Mouse (Mus musculus) adrenal gland, postnatal 25 days (tissue): ENCODE measurements around the gene Atcay. TPM values are rescaled to one million over a fixed set of nuclear protein-coding genes. Genes with fewer than 3 reads are reported as not detected.

ENCODE experiments used
- DNase-seq: peaks from one replicate; pipeline ENCODE4 v3.0.0; 2021; ENCODE audit warnings: mixed read lengths
- long read RNA-seq: library from polyadenylated mRNA; stranded (forward); transcript quantifications from one replicate; pipeline ENCODE4 v2.0.0, GENCODE M21; 2021
- total RNA-seq: library from RNA; stranded (reverse); gene quantifications from 2 replicates; pipeline ENCODE4 v1.2.3, GENCODE M21; 2021

The Atcay gene
- 1.0 and 2.8 TPM in 2 replicates for total RNA-seq
- long read RNA-seq, partial matches to known transcripts = 1 of 3 reads
- long read RNA-seq, other reads (novel, unspliced or antisense) = 1 of 3 reads

DNA sequence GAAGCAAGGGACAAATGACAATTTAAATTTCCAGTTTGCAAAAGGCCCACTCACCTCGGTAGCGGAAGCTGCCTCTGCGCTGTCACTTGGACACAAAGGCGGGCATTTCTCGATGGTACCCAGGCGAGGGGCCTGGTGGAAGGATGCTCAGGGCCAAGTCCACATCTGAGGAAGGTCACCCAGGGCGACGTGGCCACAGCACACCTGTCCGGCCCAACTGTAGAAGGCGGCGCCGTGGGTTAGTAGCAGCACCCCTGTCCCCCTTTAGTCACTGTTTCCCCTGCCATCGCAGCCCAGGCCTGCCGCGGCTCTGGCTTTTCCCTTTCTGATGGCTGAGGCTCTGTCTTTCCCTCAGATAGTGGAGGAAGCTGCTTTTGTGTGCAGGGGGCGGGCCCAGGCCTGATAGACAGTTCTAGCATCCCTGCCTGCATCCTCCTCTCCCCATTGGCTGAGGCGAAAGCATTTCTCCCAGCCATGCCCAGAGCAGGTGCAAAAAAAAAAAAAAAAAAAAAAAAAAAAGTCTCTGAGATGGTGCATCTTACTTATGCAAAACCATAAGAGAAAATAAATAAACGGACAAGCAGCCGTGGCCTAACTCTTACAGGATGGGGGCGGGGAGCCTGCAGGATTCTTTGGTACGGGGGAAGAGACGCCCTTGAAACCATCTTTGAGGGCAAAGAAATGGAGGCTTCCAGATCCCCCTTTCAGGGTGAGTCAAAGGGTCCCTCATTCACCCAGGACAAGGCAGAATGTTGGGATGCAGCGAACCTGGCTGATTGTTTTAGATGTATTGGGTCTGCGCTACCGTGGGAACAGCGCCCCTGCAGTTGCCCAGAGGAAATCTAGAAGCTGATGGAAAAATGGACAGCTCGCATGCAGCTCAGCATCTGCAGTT is at the start of gene Atcay:
Gene Atcay, minus strand, starts transcription at position 396 of the 895 bp plus-strand sequence.
- no peak for DNase-seq

DNA sequence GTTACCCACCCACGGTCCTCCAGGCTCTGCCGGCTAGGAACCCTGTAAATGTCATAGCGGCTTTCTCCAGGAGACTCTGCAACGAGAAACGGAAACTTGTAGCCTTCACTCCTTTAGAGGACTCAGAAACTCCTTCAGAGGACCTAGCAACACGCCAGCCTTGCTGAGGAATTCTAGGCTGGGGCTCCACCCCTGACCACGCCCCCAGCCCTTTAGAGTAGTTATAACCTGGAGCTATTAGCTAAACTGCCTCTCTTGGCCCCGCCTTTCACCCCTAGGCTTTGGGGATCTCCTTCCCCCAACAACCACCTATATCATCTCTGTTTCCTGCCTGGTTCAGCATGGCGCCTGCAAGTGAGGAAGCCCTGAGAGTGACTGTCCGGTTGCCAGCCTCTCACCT is 48.9 kb upstream of the Atcay start:
- no peak for DNase-seq

GRCm38 (mm10) chr10:81277676-81278075 is 47.0 kb upstream of the Atcay start:
- DNase-seq = no peak

GRCm38 (mm10) chr10:81273842-81274241 is 43.2 kb upstream of the Atcay start:
- no peak for DNase-seq

DNA sequence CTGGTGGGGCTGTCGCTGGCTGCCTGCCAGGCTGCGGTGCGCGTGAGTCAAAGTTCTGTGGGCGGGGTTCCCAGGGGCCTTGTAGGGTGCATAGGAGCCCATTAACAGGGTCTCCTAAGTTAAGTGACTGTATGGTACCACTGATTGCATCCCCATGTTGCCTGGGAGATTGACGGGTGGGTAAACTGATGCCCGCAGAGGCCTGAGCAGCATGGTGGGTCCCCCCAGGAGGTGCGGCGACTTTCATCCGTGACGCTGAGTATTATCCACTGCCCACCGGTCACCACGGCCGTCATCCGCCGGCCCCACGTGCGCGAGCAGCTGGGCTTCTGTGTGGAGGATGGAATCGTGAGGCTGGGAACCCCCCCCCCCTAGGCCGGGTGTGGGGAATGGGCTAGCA is 41.7 kb upstream of the Atcay start:
- no peak for DNase-seq

DNA sequence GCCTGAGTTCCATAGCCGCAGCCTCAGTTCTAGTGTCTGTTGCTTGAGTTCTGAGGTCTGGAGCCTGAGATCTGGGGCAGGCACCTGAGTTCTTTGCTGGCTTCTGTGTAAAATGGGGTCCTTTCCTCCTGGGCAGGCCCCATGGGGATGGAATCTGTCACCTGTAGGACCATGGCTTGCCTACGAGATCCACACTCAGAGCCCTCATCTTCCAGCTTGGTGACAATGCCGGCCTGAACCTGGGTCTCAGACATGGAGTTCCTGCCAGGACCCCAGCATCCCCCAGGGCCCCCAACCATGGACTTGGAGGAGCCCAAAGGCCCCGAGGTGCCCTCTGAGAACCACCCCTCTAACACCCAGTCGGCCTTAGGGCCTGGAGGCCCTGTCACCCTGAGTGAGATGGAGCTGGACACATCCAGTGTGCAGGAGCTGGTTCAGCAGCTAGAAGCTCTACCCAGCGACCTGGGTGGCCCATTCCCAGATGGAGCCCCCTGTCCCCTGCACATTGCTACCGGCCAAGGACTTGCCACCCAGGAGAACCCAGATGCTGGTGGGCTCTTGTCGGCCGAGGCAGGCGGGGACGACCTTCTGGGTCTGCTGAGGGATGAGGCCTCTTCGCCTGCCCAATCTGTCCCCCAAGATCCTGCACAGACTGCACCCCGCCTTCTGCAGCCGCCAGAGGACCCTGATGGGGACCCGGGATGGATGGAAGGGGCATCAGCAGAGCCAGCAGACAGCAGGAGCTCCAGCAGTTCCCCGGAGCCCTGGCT is 38.2 kb upstream of the Atcay start:
- DNase-seq = no peak

DNA sequence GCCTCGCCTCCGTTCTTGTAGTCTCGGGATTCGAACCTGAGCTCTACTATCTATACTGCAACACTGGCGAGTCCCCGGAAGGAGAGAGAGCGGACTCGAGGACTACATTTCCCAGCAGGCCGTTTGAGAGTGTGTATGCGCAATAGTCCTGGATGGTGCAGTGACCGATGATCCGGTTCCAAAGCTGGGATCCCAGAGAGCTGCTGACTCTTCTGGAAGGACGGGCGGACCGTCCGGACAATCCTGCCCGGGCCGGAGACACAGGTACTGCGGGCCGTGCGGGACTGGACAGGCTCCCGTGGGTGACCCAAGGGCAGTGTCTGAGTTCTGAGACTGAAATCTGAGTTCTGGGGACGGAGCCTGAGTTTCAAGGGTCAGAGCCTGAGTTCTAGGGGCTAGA is 37.4 kb upstream of the Atcay start:
- peak; percentile 78 for DNase-seq

DNA sequence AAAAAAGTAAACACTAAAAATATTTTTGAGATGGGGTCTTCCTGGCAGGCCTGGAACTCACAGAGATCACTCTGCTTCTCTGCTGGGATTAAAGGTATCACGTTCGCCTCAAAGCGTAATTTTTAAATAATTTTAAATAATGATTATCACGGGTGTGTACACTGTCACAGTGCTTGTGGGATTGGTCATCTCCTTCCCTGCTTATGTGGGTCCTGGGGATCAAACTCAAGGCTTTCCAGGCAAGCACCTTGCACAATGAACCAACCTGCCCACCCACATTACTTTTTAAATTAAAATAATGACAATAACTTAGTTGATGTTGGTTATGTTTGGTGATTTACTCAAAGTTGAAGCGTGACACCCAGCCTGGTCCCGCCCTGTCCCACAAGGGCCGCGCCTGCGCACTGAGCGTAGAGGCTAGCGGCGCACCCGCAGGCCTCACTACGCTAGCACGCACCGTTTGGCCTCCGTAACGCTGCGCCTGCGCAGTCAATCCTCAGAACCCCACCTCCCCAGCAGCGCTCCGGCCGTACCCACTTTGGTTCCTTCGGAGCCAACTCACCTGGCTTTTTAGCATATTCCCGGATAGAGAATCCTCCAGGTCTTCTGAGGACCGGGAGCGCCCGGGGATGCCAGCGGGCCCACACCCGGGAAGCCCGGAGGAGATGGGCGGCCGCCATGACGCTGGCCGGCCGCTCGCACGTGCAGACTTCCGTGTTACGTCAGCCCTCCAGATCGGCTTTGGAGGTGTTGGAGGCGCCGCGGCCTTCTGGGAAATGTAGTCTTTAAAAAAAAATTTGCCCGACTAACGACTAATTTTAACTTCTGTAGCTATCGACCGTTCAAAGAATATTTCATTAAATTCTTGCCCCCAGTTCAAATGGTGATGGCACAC is 35.8 kb upstream of the Atcay start, which contains the start of the genes Mrpl54 and Apba3:
Gene Mrpl54, minus strand, starts transcription at position 724 of the 895 bp plus-strand sequence.
Gene Apba3, plus strand, starts transcription at position 750 of the 895 bp plus-strand sequence.
- peak; percentile 98 for DNase-seq

GRCm38 (mm10) chr10:81265540-81265939 is 34.9 kb upstream of the Atcay start:
- no peak for DNase-seq

GRCm38 (mm10) chr10:81261025-81261424 is 30.4 kb upstream of the Atcay start:
- DNase-seq = no peak

GRCm38 (mm10) chr10:81259225-81259884 is 28.7 kb upstream of the Atcay start:
- no peak for DNase-seq

DNA sequence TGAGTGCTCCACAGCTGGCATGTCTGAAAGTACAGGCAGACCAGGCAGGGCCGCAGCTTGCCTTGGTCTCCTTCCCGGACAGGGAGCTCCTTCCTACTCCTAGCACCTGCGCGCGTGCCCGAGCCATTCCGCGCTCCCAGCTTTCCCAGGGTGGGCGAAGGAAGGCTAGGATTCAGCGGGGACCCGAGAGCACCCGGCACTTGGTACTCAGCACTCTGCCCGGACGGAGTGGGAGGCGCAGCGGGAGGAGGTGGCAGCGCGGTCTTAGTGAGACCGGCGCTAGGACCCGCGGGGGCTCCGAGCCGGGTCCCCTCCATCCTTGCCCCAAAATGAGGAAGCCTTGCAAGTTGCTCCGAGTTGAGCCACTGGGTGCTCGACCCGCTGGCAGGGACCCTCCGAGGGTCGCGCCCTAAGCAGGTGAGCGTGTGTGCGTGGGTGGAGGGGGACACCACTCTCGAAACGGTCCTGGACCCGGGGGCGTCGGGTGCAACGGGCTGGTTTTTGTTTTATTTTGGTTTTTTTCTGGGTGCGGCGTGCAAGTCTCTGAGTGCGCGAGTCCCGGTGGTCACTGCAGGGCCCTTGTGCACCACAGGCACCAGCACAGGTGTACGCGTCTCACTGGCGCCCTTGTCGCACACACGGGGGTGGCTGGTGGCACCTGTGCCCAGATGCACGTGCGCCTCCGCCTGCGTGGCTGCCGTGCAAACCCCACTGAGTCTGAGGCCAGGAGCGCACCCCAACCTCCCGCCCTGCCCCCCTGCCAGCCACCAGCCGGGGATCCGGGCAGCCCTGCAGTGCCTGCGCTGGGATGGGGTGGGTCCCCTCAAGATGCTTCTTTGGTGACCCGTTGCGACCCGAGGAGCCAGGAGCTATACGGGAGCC is 26.8 kb upstream of the Atcay start:
- no peak for DNase-seq

DNA sequence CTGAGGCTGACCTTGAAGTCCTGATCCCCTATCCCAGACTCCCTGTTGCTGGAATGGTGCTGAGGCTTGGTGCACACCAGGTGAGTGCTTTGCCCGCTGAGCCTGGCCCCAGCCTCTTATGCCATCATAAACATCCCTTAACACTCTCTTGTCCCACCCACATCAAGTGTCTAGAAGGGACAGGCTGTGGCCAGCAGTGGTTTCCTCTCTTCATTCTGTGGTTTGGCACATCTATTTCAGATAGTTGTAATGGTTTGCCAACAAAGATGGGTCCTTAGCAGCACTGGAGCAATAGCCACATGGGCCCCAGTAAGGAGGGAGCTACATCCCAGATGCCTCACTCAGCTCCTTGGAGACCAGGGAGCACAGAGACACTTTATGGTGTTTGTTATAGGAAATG is 24.3 kb upstream of the Atcay start:
- no peak for DNase-seq

GRCm38 (mm10) chr10:81252424-81253419 is 22.1 kb upstream of the Atcay start, which contains the start of gene Matk:
Gene Matk (plus strand): TSS chr10:81252935.
- peak; percentile 57 for DNase-seq

- DNase-seq = no peak
Observed at GRCm38 (mm10) chr10:81249442-81249841, 18.8 kb upstream of the Atcay start.

- no peak for DNase-seq
Observed at GRCm38 (mm10) chr10:81247804-81248203, 17.2 kb upstream of the Atcay start.

GRCm38 (mm10) chr10:81245166-81245565 is 14.5 kb upstream of the Atcay start:
- no peak for DNase-seq

GRCm38 (mm10) chr10:81244595-81244994 is 14.0 kb upstream of the Atcay start:
- peak; percentile 82 for DNase-seq

DNA sequence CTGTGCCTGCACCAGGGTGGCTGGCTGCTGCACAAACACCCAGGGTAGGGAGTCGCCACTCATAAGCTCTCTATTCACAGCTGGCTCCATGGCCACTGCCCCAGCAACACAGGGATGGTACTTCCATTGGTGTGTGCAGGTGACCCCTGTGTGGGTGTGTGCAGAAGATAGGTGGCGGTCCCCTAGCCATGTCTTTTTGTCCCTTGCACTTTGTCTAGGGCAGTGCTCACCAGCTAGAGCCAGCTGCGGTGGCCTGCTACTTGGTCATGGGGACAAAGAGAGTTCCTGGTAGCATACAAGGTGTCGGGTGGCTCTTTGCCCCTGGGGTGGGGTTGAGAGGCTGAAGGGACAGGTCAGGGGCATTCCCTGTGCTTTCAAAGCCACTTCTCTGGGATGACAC is 13.5 kb upstream of the Atcay start:
- DNase-seq = no peak
